Mouse (Mus musculus) liver, embryonic 14.5 days (tissue): ENCODE results near the gene Olfr78.

Experiments
- CTCF ChIP-seq: IDR thresholded peaks from 2 replicates; pipeline ENCODE4 v1.5.1; 2016; ENCODE audit warnings: antibody characterized with exemption, low read depth, control low read depth
- EP300 ChIP-seq: IDR thresholded peaks from 2 replicates; pipeline ENCODE4 v1.6.1; 2016; ENCODE audit warnings: antibody characterized with exemption, low read depth

DNA sequence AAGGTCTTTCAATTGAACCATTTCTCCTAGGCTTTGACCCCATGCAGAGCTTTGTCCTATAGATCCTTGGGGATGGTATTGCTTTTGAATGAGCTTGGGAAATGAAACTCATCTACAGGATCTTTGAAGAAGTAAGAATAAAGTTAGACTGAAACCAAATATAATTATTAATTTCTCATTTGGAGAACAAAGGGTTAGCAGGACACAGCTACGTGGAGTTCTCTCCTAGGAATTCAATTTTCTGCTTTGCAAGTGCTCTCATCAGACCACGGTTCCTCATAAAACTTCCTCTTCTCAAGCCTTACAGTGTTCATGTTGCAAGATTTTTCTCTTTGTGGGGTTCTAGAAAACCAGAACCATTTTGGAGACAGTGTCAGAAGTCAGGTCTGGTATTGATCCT lies 11.7 kb upstream of the Olfr78 start, which contains the start of gene Olfr561:
- TF ChIP-seq CTCF (no peak), EP300 (no peak)
